Mouse (Mus musculus) heart, embryonic 15.5 days (tissue): ENCODE results near the gene Col5a1. TPM values are rescaled to one million over a fixed set of nuclear protein-coding genes. Genes with fewer than 3 reads are reported as not detected.

ENCODE experiments used
- ATAC-seq: fragments of 200-750 bp; cut with Nextera tagmentation; replicated peaks from 2 replicates; pipeline ENCODE4 v1.8.0; 2017; ENCODE audit warnings: low read depth, moderate TSS enrichment; ENCODE audit not compliant: insufficient number of reproducible peaks, insufficient read depth, low FRiP score
- H3K27ac ChIP-seq: fragments of 300-500 bp; sonication (generic); 2 replicates; pipeline ENCODE4 v1.5.1; 2015; ENCODE audit warnings: mild to moderate bottlenecking, inconsistent platforms
- H3K27me3 ChIP-seq: fragments of 300-500 bp; sonication (generic); 2 replicates; pipeline ENCODE4 v1.6.1; 2015; ENCODE audit warnings: inconsistent platforms
- H3K36me3 ChIP-seq: fragments of 300-500 bp; sonication (generic); 2 replicates; pipeline ENCODE4 v1.6.1; 2015; ENCODE audit warnings: mild to moderate bottlenecking, inconsistent platforms
- H3K4me1 ChIP-seq: fragments of 300-500 bp; sonication (generic); replicated peaks from 2 replicates; pipeline ENCODE4 v1.6.1; 2015; ENCODE audit warnings: inconsistent platforms
- H3K4me2 ChIP-seq: fragments of 300-500 bp; sonication (generic); 2 replicates; pipeline ENCODE4 v1.6.1; 2015; ENCODE audit warnings: inconsistent platforms, mild to moderate bottlenecking, moderate library complexity
- H3K4me3 ChIP-seq: fragments of 300-500 bp; sonication (generic); 2 replicates; pipeline ENCODE4 v1.5.1; 2015; ENCODE audit warnings: mild to moderate bottlenecking, inconsistent platforms
- H3K9ac ChIP-seq: fragments of 300-500 bp; sonication (generic); 2 replicates; pipeline ENCODE4 v1.6.1; 2015; ENCODE audit warnings: mild to moderate bottlenecking, inconsistent platforms
- H3K9me3 ChIP-seq: fragments of 300-500 bp; sonication (generic); replicated peaks from 2 replicates; pipeline ENCODE4 v1.6.1; 2016; ENCODE audit warnings: inconsistent platforms
- WGBS: fragments of 180-500 bp; shearing (Covaris S2); methylation state at CpG from one replicate; pipeline ENCODE4 v1.1.7; 2015; ENCODE audit warnings: mixed read lengths; 5-methylcytosine and 5-hydroxymethylcytosine counted together
- polyA plus RNA-seq: library from polyadenylated mRNA; unstranded; fragments of >200 nt; fragmentation: Nextera tagmentation; extraction: Ambion mirVana; gene quantifications from 2 replicates; pipeline ENCODE4 v1.2.1, GENCODE M21; 2015

Col5a1 gene
- polyA plus RNA-seq, 1 experiment from 2014 or later, result 71.0 TPM

- 75% methylated on average over 6 of the region's 6 CpGs for WGBS
- Histone ChIP-seq H3K36me3 (no peaks in the 10 kb centered on the region), H3K4me2 (no peak overlapping the region), H3K27ac (no peak overlapping the region), H3K27me3 (no peaks in the 10 kb centered on the region), H3K9ac (no peak overlapping the region), H3K9me3 (no peaks in the 10 kb centered on the region), H3K4me3 (no peak overlapping the region), H3K4me1 (peaks cover 3% of the 10 kb centered on the region; the same call in 1 of the 2 replicates)
- no peak for ATAC-seq
Measured at GRCm38 (mm10) chr2:27923718-27924117, 37.5 kb downstream of the Col5a1 start.

- H3K27ac ChIP-seq, result no peak overlapping the region
- H3K9ac ChIP-seq, result no peak overlapping the region
- H3K4me2 ChIP-seq, result no peak overlapping the region
- H3K36me3 ChIP-seq, result no peaks in the 10 kb centered on the region
- no peak for ATAC-seq
- no peaks in the 10 kb centered on the region for H3K9me3 ChIP-seq
- WGBS, result 71% methylated on average over 3 of the region's 3 CpGs
- no peaks in the 10 kb centered on the region for H3K4me1 ChIP-seq
- H3K4me3 ChIP-seq, result no peak overlapping the region
- no peaks in the 10 kb centered on the region for H3K27me3 ChIP-seq
Measured at GRCm38 (mm10) chr2:27924463-27924862, 38.2 kb downstream of the Col5a1 start.

DNA sequence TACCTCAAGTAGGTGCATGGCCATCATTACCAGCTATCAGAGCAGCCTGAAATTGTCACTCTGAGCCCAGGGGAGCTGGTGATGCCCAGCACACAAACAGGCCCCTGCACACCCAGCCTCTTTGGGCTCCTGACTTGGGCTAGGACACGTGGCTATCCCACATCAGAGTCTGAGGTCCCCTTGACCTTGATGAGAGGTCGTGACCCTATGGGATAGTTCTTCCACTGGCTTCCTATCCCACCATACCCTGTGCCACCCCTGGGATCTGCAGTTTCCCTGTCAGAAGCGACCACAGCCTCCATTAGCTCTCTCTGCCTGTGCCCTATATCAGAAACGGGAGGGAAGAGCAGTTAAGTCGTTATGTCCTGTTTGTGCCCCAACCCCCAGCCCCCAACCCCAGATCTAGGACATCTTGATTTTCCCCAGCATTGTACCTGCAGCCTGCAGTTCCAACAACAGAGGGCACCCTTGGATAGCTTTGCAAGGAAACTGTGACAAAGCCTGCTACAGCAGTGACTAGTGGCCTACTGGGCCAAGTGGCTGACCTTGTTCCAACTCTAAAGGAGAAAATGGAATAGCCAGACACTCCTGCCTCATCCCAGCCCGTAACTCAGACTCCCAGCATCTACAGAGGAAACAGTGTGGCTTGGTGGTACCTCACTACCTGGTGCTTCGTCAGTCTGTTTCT lies 40.4 kb downstream of the Col5a1 start:
- Histone ChIP-seq H3K27me3 (no peaks in the 10 kb centered on the region), H3K4me3 (no peak overlapping the region), H3K4me1 (peaks cover 11% of the 10 kb centered on the region; the same call in 1 of the 2 replicates), H3K9me3 (no peaks in the 10 kb centered on the region), H3K27ac (no peak overlapping the region), H3K9ac (no peak overlapping the region), H3K36me3 (no peaks in the 10 kb centered on the region), H3K4me2 (no peak overlapping the region)
- ATAC-seq, result 0 out of 2 replicates have a peak, but pooled peaks have one; percentile 44
- WGBS, result 37% methylated on average over 7 of the region's 7 CpGs

- no peak for ATAC-seq
- no peaks in the 10 kb centered on the region for H3K9me3 ChIP-seq
- H3K27me3 ChIP-seq, result no peaks in the 10 kb centered on the region
- H3K4me2 ChIP-seq, result no peak overlapping the region
- H3K4me3 ChIP-seq, result no peak overlapping the region
- H3K27ac ChIP-seq, result no peak overlapping the region
- 82% methylated on average over 5 of the region's 5 CpGs for WGBS
- no peaks in the 10 kb centered on the region for H3K36me3 ChIP-seq
- no peak overlapping the region for H3K9ac ChIP-seq
- peaks cover 49% of the 10 kb centered on the region for H3K4me1 ChIP-seq
Measured at GRCm38 (mm10) chr2:27930471-27931015, 44.3 kb downstream of the Col5a1 start.

DNA sequence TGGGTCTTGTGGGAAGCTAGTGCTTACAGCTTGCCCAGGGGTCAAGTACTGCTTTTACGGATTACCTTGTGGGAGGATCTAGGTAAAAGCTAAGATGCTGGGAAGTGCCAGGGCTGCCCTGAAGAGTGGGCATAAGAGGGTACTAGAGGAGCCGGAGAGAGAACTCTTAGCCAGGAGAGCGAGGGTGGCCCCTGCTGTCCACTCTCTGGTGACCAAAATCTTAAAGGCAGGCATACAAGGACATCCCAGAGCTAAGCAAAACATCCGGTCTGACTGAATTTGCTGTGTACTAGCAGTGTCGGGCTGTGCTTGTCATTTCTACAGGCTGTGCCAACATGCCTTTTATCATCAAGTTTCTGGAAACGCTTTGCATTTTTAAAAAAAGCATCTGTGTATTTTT lies 44.9 kb downstream of the Col5a1 start:
- no peaks in the 10 kb centered on the region for H3K27me3 ChIP-seq
- H3K9ac ChIP-seq, result no peak overlapping the region
- no peak overlapping the region for H3K4me2 ChIP-seq
- H3K9me3 ChIP-seq, result no peaks in the 10 kb centered on the region
- H3K36me3 ChIP-seq, result no peaks in the 10 kb centered on the region
- no peak overlapping the region for H3K4me3 ChIP-seq
- no peak overlapping the region for H3K27ac ChIP-seq
- H3K4me1 ChIP-seq, result peaks cover 55% of the 10 kb centered on the region
- 68% methylated on average over 6 of the region's 6 CpGs for WGBS
- ATAC-seq, result no peak

GRCm38 (mm10) chr2:27931971-27932370 lies 45.7 kb downstream of the Col5a1 start:
- no peak overlapping the region for H3K4me2 ChIP-seq

DNA sequence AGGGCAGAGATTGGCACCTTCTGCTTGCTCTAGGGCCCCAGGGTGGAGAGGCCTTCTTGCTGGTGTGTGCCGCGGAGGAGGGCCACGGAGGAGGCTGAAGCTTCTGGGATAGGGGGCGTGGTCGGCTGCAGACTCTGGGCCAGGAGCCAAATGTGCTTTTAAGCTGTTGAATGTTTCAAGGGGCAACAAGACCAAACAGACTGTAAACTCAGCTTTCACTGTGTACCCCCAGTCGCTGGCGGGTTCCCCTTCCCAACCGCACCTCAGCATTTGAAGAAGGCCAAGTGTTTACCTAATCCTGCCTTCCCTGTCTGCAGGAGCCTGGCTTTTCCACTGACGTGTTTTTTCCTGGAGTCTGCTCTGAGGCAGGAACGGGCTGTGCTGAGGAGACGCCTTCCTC lies 48.0 kb downstream of the Col5a1 start:
- peaks cover 68% of the 10 kb centered on the region for H3K4me1 ChIP-seq
- 0 out of 2 replicates have a peak overlapping the region, but pooled peaks have one; percentile 1 for H3K9ac ChIP-seq
- H3K4me3 ChIP-seq, result no peak overlapping the region
- ATAC-seq, result peak; percentile 58
- no peaks in the 10 kb centered on the region for H3K27me3 ChIP-seq
- peak overlapping the region; percentile 36 for H3K4me2 ChIP-seq
- H3K27ac ChIP-seq, result peak overlapping the region; percentile 87
- H3K36me3 ChIP-seq, result no peaks in the 10 kb centered on the region
- 13% methylated on average over 11 of the region's 11 CpGs for WGBS
- no peaks in the 10 kb centered on the region for H3K9me3 ChIP-seq

More at GRCm38 (mm10) chr2:27931971-27932370, 45.7 kb downstream of the Col5a1 start:
- Histone ChIP-seq H3K4me1 (peaks cover 63% of the 10 kb centered on the region), H3K27me3 (no peaks in the 10 kb centered on the region), H3K9ac (no peak overlapping the region), H3K27ac (peak overlapping the region; percentile 31; the same call in 1 of the 2 replicates), H3K9me3 (no peaks in the 10 kb centered on the region), H3K36me3 (no peaks in the 10 kb centered on the region), H3K4me3 (no peak overlapping the region)
- 45% methylated on average over 3 of the region's 3 CpGs for whole genome bisulfite sequencing
- ATAC-seq, result no peak

DNA sequence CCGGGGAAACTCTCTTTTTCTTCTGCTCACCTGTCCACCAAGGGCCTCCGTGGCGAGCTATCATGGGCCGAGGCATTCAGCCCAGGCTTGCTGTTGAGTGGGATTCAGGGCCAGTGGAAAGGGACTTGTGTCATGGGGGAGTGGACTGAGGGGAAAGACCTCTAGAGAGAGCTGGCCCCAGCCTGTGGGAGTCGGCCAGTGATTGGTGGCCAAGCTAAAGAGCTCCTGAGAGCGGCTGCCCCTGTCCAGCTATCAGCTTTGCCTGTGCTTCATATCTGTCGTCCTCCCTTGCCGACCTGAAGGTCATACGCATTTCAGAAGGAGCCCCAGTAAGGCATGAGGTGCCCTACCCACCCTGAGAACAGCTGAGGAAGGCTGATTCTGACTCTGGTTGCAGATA lies 48.6 kb downstream of the Col5a1 start:
- H3K4me1 ChIP-seq, result peaks cover 68% of the 10 kb centered on the region
- peak overlapping the region; percentile 36 for H3K4me2 ChIP-seq
- 24% methylated on average over 9 of the region's 9 CpGs for WGBS
- H3K9me3 ChIP-seq, result no peaks in the 10 kb centered on the region
- H3K36me3 ChIP-seq, result no peaks in the 10 kb centered on the region
- no peak overlapping the region for H3K4me3 ChIP-seq
- H3K9ac ChIP-seq, result 0 out of 2 replicates have a peak overlapping the region, but pooled peaks have one; percentile 1
- ATAC-seq, result peak; percentile 51; the same call in 1 of the 2 replicates
- peak overlapping the region; percentile 87 for H3K27ac ChIP-seq
- H3K27me3 ChIP-seq, result no peaks in the 10 kb centered on the region

- H3K4me1 ChIP-seq, result peaks cover 63% of the 10 kb centered on the region
- H3K4me2 ChIP-seq, result no peak overlapping the region
- WGBS, result 78% methylated on average over 2 of the region's 2 CpGs
- H3K4me3 ChIP-seq, result no peak overlapping the region
- H3K9me3 ChIP-seq, result no peaks in the 10 kb centered on the region
- ATAC-seq, result no peak
- H3K27ac ChIP-seq, result peak overlapping the region; percentile 87
- no peaks in the 10 kb centered on the region for H3K36me3 ChIP-seq
- H3K27me3 ChIP-seq, result no peaks in the 10 kb centered on the region
- no peak overlapping the region for H3K9ac ChIP-seq
Measured at GRCm38 (mm10) chr2:27935441-27935840, 49.2 kb downstream of the Col5a1 start.

- H3K4me1 ChIP-seq, result peaks cover 56% of the 10 kb centered on the region
- 38% methylated on average over 9 of the region's 9 CpGs for WGBS
Measured at GRCm38 (mm10) chr2:27936607-27937191, 50.5 kb downstream of the Col5a1 start.

DNA sequence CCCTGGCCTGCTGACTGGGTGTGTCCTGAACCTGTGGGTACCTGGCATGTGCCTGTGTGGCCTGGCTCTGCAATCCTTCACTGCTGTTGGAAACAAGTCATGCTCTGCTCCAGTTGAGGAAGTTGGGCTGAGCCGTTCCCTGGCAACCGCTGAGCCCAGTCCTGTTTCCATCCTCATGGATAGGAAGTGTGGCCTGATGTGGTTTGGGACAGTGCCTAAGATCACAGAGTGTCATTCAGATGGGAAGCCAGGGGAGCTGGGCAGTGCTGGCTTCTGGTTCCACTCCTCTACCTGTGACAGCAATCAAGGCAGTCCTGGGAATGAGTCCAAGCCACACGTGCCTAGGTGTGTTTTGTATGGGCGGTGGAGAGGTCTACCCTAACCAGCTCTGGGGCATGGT lies 53.2 kb downstream of the Col5a1 start:
- H3K4me3 ChIP-seq, result no peak overlapping the region
- H3K36me3 ChIP-seq, result no peaks in the 10 kb centered on the region
- ATAC-seq, result peak; percentile 37
- H3K27me3 ChIP-seq, result no peaks in the 10 kb centered on the region
- no peak overlapping the region for H3K4me2 ChIP-seq
- no peak overlapping the region for H3K9ac ChIP-seq
- WGBS, result 72% methylated on average over 4 of the region's 4 CpGs
- no peaks in the 10 kb centered on the region for H3K9me3 ChIP-seq
- peaks cover 30% of the 10 kb centered on the region for H3K4me1 ChIP-seq
- 0 out of 2 replicates have a peak overlapping the region, but pooled peaks have one; percentile 24 for H3K27ac ChIP-seq

More at GRCm38 (mm10) chr2:27936607-27937191, 50.5 kb downstream of the Col5a1 start:
- H3K27me3 ChIP-seq, result no peaks in the 10 kb centered on the region
- H3K4me3 ChIP-seq, result no peak overlapping the region
- ATAC-seq, result peak; percentile 15; the same call in 1 of the 2 replicates
- H3K27ac ChIP-seq, result peak overlapping the region; percentile 79
- no peak overlapping the region for H3K9ac ChIP-seq
- H3K36me3 ChIP-seq, result no peaks in the 10 kb centered on the region
- no peak overlapping the region for H3K4me2 ChIP-seq
- H3K9me3 ChIP-seq, result no peaks in the 10 kb centered on the region
